Mouse (Mus musculus) ES-Bruce4 (cell line): ENCODE results near the gene Lhx6. TPM values are rescaled to one million over a fixed set of nuclear protein-coding genes. Genes with fewer than 3 reads are reported as not detected.

Experiments
- H3K27ac ChIP-seq: 2 replicates; pipeline ENCODE4 v1.5.1; 2012; ENCODE audit warnings: low read length, inconsistent platforms; ENCODE audit not compliant: insufficient read depth
- H3K27me3 ChIP-seq: 2 replicates; pipeline ENCODE4 v1.6.1; 2012; ENCODE audit warnings: mild to moderate bottlenecking, low read length, inconsistent platforms; ENCODE audit not compliant: control insufficient read depth, poor library complexity, insufficient read depth, severe bottlenecking
- H3K36me3 ChIP-seq: 2 replicates; pipeline ENCODE4 v1.6.1; 2012; ENCODE audit warnings: inconsistent platforms, mild to moderate bottlenecking, low read length, moderate library complexity; ENCODE audit not compliant: control insufficient read depth, poor library complexity, insufficient read depth, severe bottlenecking
- H3K4me1 ChIP-seq: one replicate; pipeline ENCODE4 v1.8.1; 2011; ENCODE audit warnings: low read length; ENCODE audit not compliant: control insufficient read depth, insufficient read depth
- H3K4me3 ChIP-seq: 2 replicates; pipeline ENCODE4 v1.5.1; 2011; ENCODE audit warnings: low read depth, mild to moderate bottlenecking, low read length
- H3K9ac ChIP-seq: 2 replicates; pipeline ENCODE4 v1.6.1; 2012; ENCODE audit warnings: low read depth, mild to moderate bottlenecking, inconsistent platforms; ENCODE audit not compliant: poor library complexity, severe bottlenecking
- H3K9me3 ChIP-seq: replicated peaks from 2 replicates; pipeline ENCODE4 v1.6.1; 2012; ENCODE audit warnings: mild to moderate bottlenecking, low read length, inconsistent platforms; ENCODE audit not compliant: control insufficient read depth, poor library complexity, insufficient read depth, severe bottlenecking
- CTCF ChIP-seq: IDR thresholded peaks from one replicate; pipeline ENCODE4 v1.8.1; 2011; ENCODE audit warnings: low read depth, low read length
- EP300 ChIP-seq: IDR thresholded peaks from 2 replicates; pipeline ENCODE4 v1.6.1; 2011; ENCODE audit warnings: low read depth, low read length; ENCODE audit not compliant: insufficient read depth
- POLR2A ChIP-seq: IDR thresholded peaks from one replicate; pipeline ENCODE4 v1.8.1; 2011; ENCODE audit warnings: low read length; ENCODE audit not compliant: insufficient read depth
- polyA plus RNA-seq: library from polyadenylated mRNA; stranded (reverse); fragments of >200 nt; gene quantifications from 2 replicates; pipeline ENCODE4 v1.2.4, GENCODE M21; 2011; ENCODE audit warnings: low read depth; ENCODE audit not compliant: missing spikeins, insufficient read depth, insufficient read length

Gene Lhx6
- polyA plus RNA-seq, 1 experiment, result 1.1 TPM

DNA sequence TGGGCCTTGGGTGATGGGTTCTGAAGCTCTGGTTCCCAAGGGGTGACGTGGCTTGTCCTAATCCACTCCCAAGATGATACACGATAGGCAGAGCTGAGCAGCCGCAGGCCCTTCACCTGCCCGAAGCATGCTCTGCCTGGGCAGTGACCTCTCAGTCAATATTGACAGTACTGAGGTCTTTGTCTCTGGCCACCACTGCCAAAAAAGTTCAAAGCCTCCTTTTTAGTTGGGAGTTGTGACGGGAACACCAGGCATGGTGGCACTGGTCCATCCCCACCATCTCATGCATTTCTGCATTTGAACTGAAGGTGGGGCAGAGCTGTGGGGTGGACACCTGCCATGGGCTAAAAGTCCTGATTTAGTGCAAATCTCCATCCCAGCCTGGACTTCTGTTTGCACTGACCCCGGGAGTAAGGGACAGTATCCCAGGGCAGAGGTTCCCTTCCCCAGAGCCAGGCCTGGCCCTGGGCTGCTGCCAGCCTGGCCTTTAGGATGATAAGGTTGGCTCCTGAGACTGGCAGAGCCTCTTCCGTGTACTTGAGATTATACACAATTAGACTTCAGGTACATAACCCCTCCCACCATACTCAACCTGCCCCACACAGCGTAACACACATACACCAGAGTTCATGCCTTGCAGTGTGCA lies 33.4 kb downstream of the Lhx6 start:
- Histone ChIP-seq H3K9ac (no peak overlapping the region), H3K4me1 (no peaks in the 10 kb centered on the region), H3K36me3 (no peaks in the 10 kb centered on the region), H3K27ac (no peak overlapping the region), H3K4me3 (no peak overlapping the region), H3K9me3 (no peaks in the 10 kb centered on the region), H3K27me3 (no peaks in the 10 kb centered on the region)
- TF ChIP-seq POLR2A (no peak), CTCF (no peak), EP300 (no peak)

- TF ChIP-seq POLR2A (no peak), CTCF (no peak), EP300 (no peak)
- Histone ChIP-seq H3K27ac (no peak overlapping the region), H3K9me3 (no peaks in the 10 kb centered on the region), H3K36me3 (no peaks in the 10 kb centered on the region), H3K9ac (no peak overlapping the region), H3K4me1 (no peaks in the 10 kb centered on the region), H3K27me3 (no peaks in the 10 kb centered on the region), H3K4me3 (no peak overlapping the region)
Measured at GRCm38 (mm10) chr2:36067132-36067531, 38.1 kb downstream of the Lhx6 start.

GRCm38 (mm10) chr2:36061409-36061808 lies 43.8 kb downstream of the Lhx6 start:
- TF ChIP-seq EP300, result no peak
- TF ChIP-seq CTCF, result no peak
- TF ChIP-seq POLR2A, result no peak

DNA sequence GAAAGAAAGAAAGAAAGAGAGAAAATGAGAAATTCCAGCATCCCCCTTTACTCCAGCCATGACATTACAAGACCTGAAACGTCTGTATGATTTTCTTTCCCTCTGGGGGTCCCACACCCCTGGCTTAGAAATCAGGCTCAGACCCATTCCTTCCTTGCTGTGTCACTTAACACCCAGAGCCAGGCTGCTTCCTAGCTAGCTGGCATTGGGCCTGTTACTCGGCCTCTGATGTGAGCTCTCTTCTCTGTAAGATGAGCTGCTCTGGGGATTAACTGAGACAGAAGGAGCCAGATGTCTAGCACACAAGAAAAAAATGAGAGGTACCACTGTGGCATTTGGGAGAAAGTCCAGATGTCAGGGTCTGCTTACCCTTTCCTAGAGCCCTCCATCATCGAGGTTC lies 49.0 kb downstream of the Lhx6 start:
- Histone ChIP-seq H3K4me3 (no peak overlapping the region), H3K36me3 (no peaks in the 10 kb centered on the region), H3K9me3 (no peaks in the 10 kb centered on the region), H3K4me1 (no peaks in the 10 kb centered on the region), H3K27me3 (no peaks in the 10 kb centered on the region), H3K27ac (no peak overlapping the region), H3K9ac (no peak overlapping the region)
- TF ChIP-seq POLR2A (no peak), CTCF (no peak), EP300 (no peak)

More at GRCm38 (mm10) chr2:36061409-36061808, 43.8 kb downstream of the Lhx6 start:
- Histone ChIP-seq H3K27ac (no peak overlapping the region), H3K36me3 (no peaks in the 10 kb centered on the region), H3K4me1 (no peaks in the 10 kb centered on the region), H3K27me3 (no peaks in the 10 kb centered on the region), H3K9ac (no peak overlapping the region), H3K9me3 (no peaks in the 10 kb centered on the region), H3K4me3 (no peak overlapping the region)

GRCm38 (mm10) chr2:36053249-36053648 lies 52.0 kb downstream of the Lhx6 start:
- Histone ChIP-seq H3K36me3 (no peaks in the 10 kb centered on the region), H3K4me1 (peaks cover under 1% of the 10 kb centered on the region), H3K27ac (no peak overlapping the region), H3K27me3 (no peaks in the 10 kb centered on the region), H3K9ac (no peak overlapping the region), H3K4me3 (no peak overlapping the region), H3K9me3 (no peaks in the 10 kb centered on the region)
- TF ChIP-seq CTCF (no peak), EP300 (no peak), POLR2A (no peak)

- H3K36me3 ChIP-seq, result no peaks in the 10 kb centered on the region; the same call in 1 of the 2 replicates
- TF ChIP-seq POLR2A, result no peak
- TF ChIP-seq CTCF, result no peak
- no peak for TF ChIP-seq EP300
- no peak overlapping the region for H3K4me3 ChIP-seq
- no peaks in the 10 kb centered on the region for H3K27me3 ChIP-seq
- no peak overlapping the region for H3K9ac ChIP-seq
- H3K9me3 ChIP-seq, result no peaks in the 10 kb centered on the region
- peaks cover 3% of the 10 kb centered on the region for H3K4me1 ChIP-seq
- H3K27ac ChIP-seq, result no peak overlapping the region
Measured at GRCm38 (mm10) chr2:36049567-36049954, 55.6 kb downstream of the Lhx6 start.
